In the genomic region with DNA sequence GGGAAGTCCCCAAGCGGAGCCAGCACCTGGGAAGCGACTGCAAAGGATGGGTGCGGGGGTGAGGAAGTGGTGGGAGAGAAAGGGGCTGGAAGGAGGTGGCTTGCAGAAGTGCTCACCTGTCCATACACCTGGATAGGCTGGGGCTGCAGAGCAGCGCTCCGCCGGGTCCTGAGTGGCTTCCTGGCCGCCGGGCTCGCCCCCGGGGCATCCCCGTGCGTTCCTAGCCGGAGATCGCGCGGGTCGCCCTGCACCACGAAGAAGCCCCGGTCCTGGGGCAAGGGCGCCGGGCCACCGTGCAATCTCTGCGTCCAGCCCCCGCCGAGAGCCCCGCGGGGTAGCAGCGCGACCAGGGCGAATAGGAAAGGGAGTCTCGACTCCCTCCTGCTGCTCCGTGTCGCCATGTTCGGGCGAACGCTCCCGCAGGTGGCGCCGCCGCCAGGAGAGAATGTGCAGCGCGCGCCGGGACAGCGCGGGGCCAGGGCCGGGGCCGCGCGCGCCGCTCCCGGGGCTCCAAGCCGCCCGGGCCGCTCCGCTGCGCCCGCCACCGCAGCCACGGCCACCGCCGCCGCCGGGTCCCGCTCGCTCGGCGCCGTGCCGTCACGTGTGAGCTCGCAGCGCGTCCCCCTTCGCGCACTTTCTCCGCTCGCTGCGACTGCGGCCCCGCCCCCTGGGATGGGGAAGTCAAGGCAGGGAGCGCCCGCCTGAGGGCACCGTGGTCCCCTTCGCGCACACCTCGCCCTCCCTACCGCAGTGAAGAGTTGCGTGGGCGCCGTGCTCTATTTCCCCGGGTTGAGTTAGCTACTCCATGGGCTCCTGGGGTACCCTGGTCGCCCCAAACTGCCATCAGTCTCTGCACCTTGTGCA, we compare ENCODE assay signal across 8 mouse cellular contexts. TPM values are rescaled to one million over a fixed set of nuclear protein-coding genes. Genes with fewer than 3 reads are reported as not detected.
DNase-seq lines count a peak whose midpoint lies in the region; ATAC-seq and TF ChIP-seq lines count a peak whose summit lies in the region.

A gene (minus strand): TSS at position 585 of the 864 bp plus-strand sequence.

- H3K4me2 ChIP-seq in heart, embryonic 12.5 days = peak within 1 kb of the TSS; percentile 90
- H3K4me2 ChIP-seq in kidney, embryonic 15.5 days = peak within 1 kb of the TSS; percentile 97
- H3K4me2 ChIP-seq in liver, embryonic 11.5 days = peak within 1 kb of the TSS; percentile 91
- H3K4me2 ChIP-seq in stomach, postnatal 0 days (replicated peaks; ENCODE audit: low read depth) = peak within 1 kb of the TSS; percentile 94

- H3K27ac ChIP-seq in heart, embryonic 12.5 days (ENCODE audit: poor library complexity, severe bottlenecking) = no peak within 1 kb of the TSS
- peak within 1 kb of the TSS; percentile 75 for H3K27ac ChIP-seq in kidney, embryonic 15.5 days
- H3K27ac ChIP-seq in liver, embryonic 11.5 days (ENCODE audit: low read depth, low read length) = no peak within 1 kb of the TSS
- H3K27ac ChIP-seq in stomach, postnatal 0 days (replicated peaks) = peak within 1 kb of the TSS; percentile 83

- H3K4me3 ChIP-seq in erythroblast, embryonic 14.5 days (replicated peaks) = peak within 1 kb of the TSS; percentile 41
- peak within 1 kb of the TSS; percentile 78 for H3K4me3 ChIP-seq in heart, embryonic 12.5 days
- peak within 1 kb of the TSS; percentile 83 for H3K4me3 ChIP-seq in kidney, embryonic 15.5 days (replicated peaks)
- peak within 1 kb of the TSS; percentile 63 for H3K4me3 ChIP-seq in liver, embryonic 11.5 days (ENCODE audit: low read depth, low read length)
- peak within 1 kb of the TSS; percentile 86 for H3K4me3 ChIP-seq in stomach, postnatal 0 days (ENCODE audit: low read depth, low read length)

- no peaks in the 10 kb centered on the region for H3K36me3 ChIP-seq in erythroblast, embryonic 14.5 days (ENCODE audit: control insufficient read depth)
- H3K36me3 ChIP-seq in heart, embryonic 12.5 days = no peaks in the 10 kb centered on the region
- H3K36me3 ChIP-seq in kidney, embryonic 15.5 days = no peaks in the 10 kb centered on the region
- no peaks in the 10 kb centered on the region for H3K36me3 ChIP-seq in liver, embryonic 11.5 days (ENCODE audit: control insufficient read depth, insufficient read depth, low read length)
- no peaks in the 10 kb centered on the region for H3K36me3 ChIP-seq in stomach, postnatal 0 days (ENCODE audit: control insufficient read depth, insufficient read depth, low read length)

- peak within 1 kb of the TSS; percentile 87 for H3K9ac ChIP-seq in heart, embryonic 12.5 days
- H3K9ac ChIP-seq in kidney, embryonic 15.5 days = peak within 1 kb of the TSS; percentile 86
- peak within 1 kb of the TSS; percentile 56 for H3K9ac ChIP-seq in liver, embryonic 11.5 days (ENCODE audit: low read depth, low read length)
- peak within 1 kb of the TSS; percentile 84 for H3K9ac ChIP-seq in stomach, postnatal 0 days (ENCODE audit: low read length)

- peaks cover 28% of the 10 kb centered on the region for H3K27me3 ChIP-seq in erythroblast, embryonic 14.5 days (ENCODE audit: control insufficient read depth)
- peaks cover 13% of the 10 kb centered on the region for H3K27me3 ChIP-seq in heart, embryonic 12.5 days (replicated peaks)
- H3K27me3 ChIP-seq in kidney, embryonic 15.5 days = peaks cover 19% of the 10 kb centered on the region
- peaks cover 33% of the 10 kb centered on the region for H3K27me3 ChIP-seq in liver, embryonic 11.5 days (replicated peaks; ENCODE audit: control insufficient read depth, insufficient read depth, low read length)
- H3K27me3 ChIP-seq in stomach, postnatal 0 days (ENCODE audit: control insufficient read depth, insufficient read depth, low read length) = no peaks in the 10 kb centered on the region

- no peaks in the 10 kb centered on the region for H3K9me3 ChIP-seq in erythroblast, embryonic 14.5 days (ENCODE audit: control insufficient read depth, low read length)
- no peaks in the 10 kb centered on the region for H3K9me3 ChIP-seq in heart, embryonic 12.5 days (replicated peaks)
- H3K9me3 ChIP-seq in kidney, embryonic 15.5 days (replicated peaks) = no peaks in the 10 kb centered on the region
- no peaks in the 10 kb centered on the region for H3K9me3 ChIP-seq in liver, embryonic 11.5 days (ENCODE audit: control insufficient read depth, low read length)
- H3K9me3 ChIP-seq in stomach, postnatal 0 days (ENCODE audit: control insufficient read depth, low read length) = no peaks in the 10 kb centered on the region

- no peak for TF ChIP-seq EP300 in stomach, postnatal 0 days (optimal IDR thresholded peaks at IDR 0.05)

- H3K4me1 ChIP-seq in erythroblast, embryonic 14.5 days (ENCODE audit: control insufficient read depth) = no peaks in the 10 kb centered on the region
- H3K4me1 ChIP-seq in heart, embryonic 12.5 days (replicated peaks) = peaks cover 4% of the 10 kb centered on the region
- H3K4me1 ChIP-seq in kidney, embryonic 15.5 days = peaks cover 31% of the 10 kb centered on the region
- no peaks in the 10 kb centered on the region for H3K4me1 ChIP-seq in liver, embryonic 11.5 days (replicated peaks; ENCODE audit: control insufficient read depth, insufficient read depth, low read length)
- H3K4me1 ChIP-seq in stomach, postnatal 0 days (replicated peaks; ENCODE audit: control insufficient read depth, insufficient read depth) = no peaks in the 10 kb centered on the region; the same call in 1 of the 2 replicates

- under 1% methylated on average over 92 of the region's 94 CpGs for whole genome bisulfite sequencing in heart, embryonic 12.5 days
- under 1% methylated on average over 64 of the region's 94 CpGs for WGBS in kidney, embryonic 15.5 days
- WGBS in liver, embryonic 11.5 days = 1% methylated on average over 84 of the region's 94 CpGs
- under 1% methylated on average over 49 of the region's 94 CpGs for WGBS in stomach, postnatal 0 days

- DNase-seq in layer of hippocampus, adult 11-12 months (ENCODE audit: low spot score) = peak; percentile 71
- DNase-seq in layer of hippocampus, adult 9-10 months (ENCODE audit: low spot score) = no peak
- DNase-seq in liver, embryonic 11.5 days (ENCODE audit: low spot score) = peak; percentile 46
- peak; percentile 78 for DNase-seq in naive thymus-derived CD4-positive, alpha-beta T cell, adult 2 months (ENCODE audit: low read depth)
- peak; percentile 86 for DNase-seq in stomach, postnatal 0 days (ENCODE audit: low spot score)

- ATAC-seq in heart, embryonic 12.5 days (ENCODE audit: insufficient number of reproducible peaks, low FRiP score) = peak; percentile 58
- ATAC-seq in kidney, embryonic 15.5 days (replicated peaks; ENCODE audit: low FRiP score) = peak; percentile 91
- no peak; the same call in 1 of the 2 replicates for ATAC-seq in liver, embryonic 11.5 days (replicated peaks; ENCODE audit: low FRiP score)
- ATAC-seq in stomach, postnatal 0 days (ENCODE audit: low FRiP score, low TSS enrichment) = peak; percentile 86

- peak; percentile 73 for TF ChIP-seq CTCF in stomach, postnatal 0 days (IDR thresholded peaks at IDR 0.05; ENCODE audit: low read depth)

RNA-seq across cellular contexts. Expression of the gene that starts here (rescaled TPM):
- polyA plus RNA-seq in erythroblast, embryonic 14.5 days (2012) = under 0.01 TPM in 1 of 2 replicates, not detected in the other
- 9.5 and 9.6 TPM in 2 replicates for polyA plus RNA-seq in heart, embryonic 12.5 days (2016; fragmentation: Nextera tagmentation; extraction: Ambion mirVana)
- 8.4 and 9.1 TPM in 2 replicates for polyA plus RNA-seq in kidney, embryonic 15.5 days (2015; fragmentation: Nextera tagmentation; extraction: Ambion mirVana)
- polyA plus RNA-seq in liver, embryonic 11.5 days (2014; fragmentation: Nextera tagmentation; extraction: Ambion mirVana) = 1.8 and 2.1 TPM in 2 replicates
- 7.1 and 8.8 TPM in 2 replicates for polyA plus RNA-seq in stomach, postnatal 0 days (2015; fragmentation: Nextera tagmentation; extraction: Ambion mirVana)

Comparison
In these comparisons a context has a peak if more than half of its experiments do, and no peak if none do; other contexts are left out.
1. H3K27ac ChIP-seq: peak in kidney, embryonic 15.5 days (single experiment) and stomach, postnatal 0 days (single experiment); none in heart, embryonic 12.5 days (single experiment) and liver, embryonic 11.5 days (single experiment).
2. Peak in every context shown above with its lines, with median percentiles within 50 percentile points of each other: H3K4me3 ChIP-seq, H3K4me2 ChIP-seq and H3K9ac ChIP-seq.